Mouse (Mus musculus) hindbrain, postnatal 0 days (tissue): ENCODE data around the gene Rab3a. TPM values are rescaled to one million over a fixed set of nuclear protein-coding genes. Genes with fewer than 3 reads are reported as not detected.

ENCODE experiments used
- ATAC-seq: fragments of 200-750 bp; cut with Nextera tagmentation; 2 replicates; pipeline ENCODE4 v1.8.0; 2017; ENCODE audit warnings: mild to moderate bottlenecking, moderate TSS enrichment, moderate library complexity
- DNase-seq: peaks from one replicate; pipeline ENCODE4 v3.0.0-alpha.2; 2015; ENCODE audit warnings: low spot score
- H3K27ac ChIP-seq: fragments of 300-500 bp; sonication (generic); 2 replicates; pipeline ENCODE4 v1.5.1; 2014; ENCODE audit warnings: mild to moderate bottlenecking
- H3K27me3 ChIP-seq: fragments of 300-500 bp; sonication (generic); 2 replicates; pipeline ENCODE4 v1.6.1; 2014; ENCODE audit warnings: low read length, mixed read lengths; ENCODE audit not compliant: insufficient read depth
- H3K36me3 ChIP-seq: fragments of 300-500 bp; sonication (generic); 2 replicates; pipeline ENCODE4 v1.6.1; 2014; ENCODE audit warnings: low read length, mixed read lengths; ENCODE audit not compliant: insufficient read depth
- H3K4me1 ChIP-seq: fragments of 300-500 bp; sonication (generic); 2 replicates; pipeline ENCODE4 v1.6.1; 2014; ENCODE audit warnings: antibody characterized with exemption, low read length, mixed read lengths; ENCODE audit not compliant: insufficient read depth
- H3K4me2 ChIP-seq: fragments of 300-500 bp; sonication (generic); 2 replicates; pipeline ENCODE4 v1.6.1; 2014; ENCODE audit warnings: low read depth, mild to moderate bottlenecking, low read length, moderate library complexity, mixed read lengths
- H3K4me3 ChIP-seq: fragments of 300-500 bp; sonication (generic); 2 replicates; pipeline ENCODE4 v1.5.1; 2014; ENCODE audit warnings: low read length
- H3K9ac ChIP-seq: fragments of 300-500 bp; sonication (generic); replicated peaks from 2 replicates; pipeline ENCODE4 v1.6.1; 2014; ENCODE audit warnings: mild to moderate bottlenecking, low read length, moderate library complexity, mixed read lengths
- H3K9me3 ChIP-seq: fragments of 300-500 bp; sonication (generic); 2 replicates; pipeline ENCODE4 v1.6.1; 2016; ENCODE audit warnings: low read length, mixed read lengths
- CTCF ChIP-seq: IDR thresholded peaks from 2 replicates; pipeline ENCODE4 v1.5.1; 2016; ENCODE audit warnings: antibody characterized with exemption, control low read depth, low read depth
- WGBS: fragments of 180-500 bp; shearing (Covaris S2); extraction: QIAGEN DNeasy Blood & Tissue Kit; methylation state at CpG from one replicate; pipeline ENCODE4 v1.1.7; 2014; 5-methylcytosine and 5-hydroxymethylcytosine counted together
- polyA plus RNA-seq: library from polyadenylated mRNA; unstranded; fragments of >200 nt; fragmentation: Nextera tagmentation; extraction: Ambion mirVana; gene quantifications from 2 replicates; pipeline ENCODE4 v1.2.1, GENCODE M21; 2015
- total RNA-seq: library from RNA; depleted of rRNA; stranded (reverse); fragments of >200 nt; gene quantifications from 2 replicates; pipeline ENCODE4 v1.2.3, GENCODE M21; 2014

Gene Rab3a
- total and polyA plus RNA-seq, 2 experiments from 2014 or later, result 693 to 724 TPM

GRCm38 (mm10) chr8:70758616-70759561 lies 4.4 kb downstream of the Rab3a start:
- 56% methylated on average over 19 of the region's 19 CpGs for whole genome bisulfite sequencing
- Histone ChIP-seq H3K4me3 (no peak overlapping the region), H3K27ac (peak overlapping the region; percentile 62; the same call in 1 of the 2 replicates), H3K27me3 (no peaks in the 10 kb centered on the region), H3K9me3 (no peaks in the 10 kb centered on the region), H3K9ac (no peak overlapping the region), H3K4me2 (peak overlapping the region; percentile 90; the same call in 1 of the 2 replicates), H3K4me1 (peaks cover 18% of the 10 kb centered on the region), H3K36me3 (peaks cover 20% of the 10 kb centered on the region)
- DNase-seq, result peak; percentile 67
- ATAC-seq, result no peak
- TF ChIP-seq CTCF, result no peak

- peaks cover 20% of the 10 kb centered on the region for H3K36me3 ChIP-seq
- H3K4me1 ChIP-seq, result peaks cover 18% of the 10 kb centered on the region
- peak; percentile 25 for DNase-seq
- H3K4me3 ChIP-seq, result peak overlapping the region; percentile 60
- H3K9me3 ChIP-seq, result no peaks in the 10 kb centered on the region
- ATAC-seq, result no peak
- peak overlapping the region; percentile 64 for H3K9ac ChIP-seq
- H3K27ac ChIP-seq, result peak overlapping the region; percentile 62; the same call in 1 of the 2 replicates
- peak overlapping the region; percentile 90 for H3K4me2 ChIP-seq
- no peaks in the 10 kb centered on the region for H3K27me3 ChIP-seq
- TF ChIP-seq CTCF, result no peak
- under 1% methylated on average over 22 of the region's 22 CpGs for WGBS
These were observed 5.9 kb downstream of the Rab3a start for GRCm38 (mm10) chr8:70760350-70760749.

- Histone ChIP-seq H3K9ac (peak within 1 kb of the TSS; percentile 64), H3K9me3 (no peaks in the 10 kb centered on the region), H3K36me3 (peaks cover 20% of the 10 kb centered on the region), H3K27me3 (no peaks in the 10 kb centered on the region), H3K4me3 (peak within 1 kb of the TSS; percentile 60), H3K27ac (peak within 1 kb of the TSS; percentile 62; the same call in 1 of the 2 replicates), H3K4me1 (peaks cover 14% of the 10 kb centered on the region), H3K4me2 (peak within 1 kb of the TSS; percentile 90)
- under 1% methylated on average over 55 of the region's 55 CpGs for WGBS
- peak; percentile 99 for DNase-seq
- no peak for TF ChIP-seq CTCF
- peak; percentile 95 for ATAC-seq
These were observed 6.4 kb downstream of the Rab3a start, which contains the start of gene Mpv17l2 for GRCm38 (mm10) chr8:70760775-70761406. TSS of gene Mpv17l2 (minus strand) at chr8:70760946.

GRCm38 (mm10) chr8:70762118-70762517 lies 7.6 kb downstream of the Rab3a start:
- H3K4me3 ChIP-seq, result no peak overlapping the region
- DNase-seq, result no peak
- H3K27ac ChIP-seq, result no peak overlapping the region
- ATAC-seq, result no peak
- no peak for TF ChIP-seq CTCF
- H3K27me3 ChIP-seq, result no peaks in the 10 kb centered on the region
- peaks cover 18% of the 10 kb centered on the region for H3K4me1 ChIP-seq
- no peaks in the 10 kb centered on the region for H3K9me3 ChIP-seq
- no peak overlapping the region for H3K4me2 ChIP-seq
- H3K9ac ChIP-seq, result no peak overlapping the region
- WGBS, result 88% methylated on average over 1 of the region's 1 CpGs
- H3K36me3 ChIP-seq, result peaks cover 8% of the 10 kb centered on the region

GRCm38 (mm10) chr8:70763354-70763753 lies 8.9 kb downstream of the Rab3a start:
- TF ChIP-seq CTCF, result peak; percentile 83
- DNase-seq, result peak; percentile 48
- Histone ChIP-seq H3K9ac (no peak overlapping the region), H3K27me3 (no peaks in the 10 kb centered on the region), H3K4me3 (no peak overlapping the region), H3K4me2 (no peak overlapping the region), H3K9me3 (no peaks in the 10 kb centered on the region), H3K36me3 (peaks cover 4% of the 10 kb centered on the region; the same call in 1 of the 2 replicates), H3K4me1 (peaks cover 18% of the 10 kb centered on the region), H3K27ac (no peak overlapping the region)
- ATAC-seq, result no peak
- WGBS, result 2% methylated on average over 3 of the region's 3 CpGs

GRCm38 (mm10) chr8:70764026-70764425 lies 9.5 kb downstream of the Rab3a start:
- Histone ChIP-seq H3K27ac (no peak overlapping the region), H3K4me2 (no peak overlapping the region), H3K4me1 (peaks cover 14% of the 10 kb centered on the region), H3K9ac (no peak overlapping the region), H3K9me3 (no peaks in the 10 kb centered on the region), H3K27me3 (no peaks in the 10 kb centered on the region), H3K36me3 (peaks cover 11% of the 10 kb centered on the region; the same call in 1 of the 2 replicates), H3K4me3 (no peak overlapping the region)
- ATAC-seq (no peak), DNase-seq (no peak)
- no peak for TF ChIP-seq CTCF
- 81% methylated on average over 8 of the region's 8 CpGs for WGBS
